Mouse (Mus musculus) cerebellum, adult 2 months (tissue): ENCODE measurements around the gene Mlf2. TPM values are rescaled to one million over a fixed set of nuclear protein-coding genes. Genes with fewer than 3 reads are reported as not detected.

ENCODE experiments used
- DNase-seq, 2 experiments: peaks; one replicate each; pipeline ENCODE4 v3.0.0; 2021
- H3K27ac ChIP-seq: fragments of 200-500 bp; 2 replicates; pipeline ENCODE4 v1.5.1; 2012; ENCODE audit warnings: low read length, control low read depth, inconsistent platforms; ENCODE audit not compliant: insufficient read depth
- H3K27me3 ChIP-seq: fragments of 200-500 bp; 2 replicates; pipeline ENCODE4 v1.6.1; 2012; ENCODE audit warnings: inconsistent platforms, mild to moderate bottlenecking, low read length, moderate library complexity; ENCODE audit not compliant: control insufficient read depth, insufficient read depth
- H3K4me1 ChIP-seq: fragments of 200-500 bp; 2 replicates; pipeline ENCODE4 v1.6.1; 2011; ENCODE audit warnings: low read length; ENCODE audit not compliant: control insufficient read depth, insufficient read depth
- H3K4me3 ChIP-seq: fragments of 200-500 bp; replicated peaks from 2 replicates; pipeline ENCODE3; 2011; ENCODE audit warnings: mild to moderate bottlenecking, low read depth, low read length, control low read depth; ENCODE audit not compliant: insufficient read depth
- CTCF ChIP-seq: fragments of 200-500 bp; IDR thresholded peaks from 2 replicates; pipeline ENCODE4 v1.5.1; 2011; ENCODE audit warnings: low read depth, mild to moderate bottlenecking, control low read depth, low read length, moderate library complexity, borderline replicate concordance; ENCODE audit not compliant: insufficient read depth
- POLR2A ChIP-seq: fragments of 200-500 bp; IDR thresholded peaks from 2 replicates; pipeline ENCODE4 v1.6.1; 2011; ENCODE audit warnings: low read length, control low read depth, borderline replicate concordance; ENCODE audit not compliant: insufficient read depth
- WGBS: fragments of 180-500 bp; shearing (Covaris S2); methylation state at CpG from one replicate; pipeline ENCODE4 v1.1.7; 2018; 5-methylcytosine and 5-hydroxymethylcytosine counted together
- polyA plus RNA-seq: library from polyadenylated mRNA; depleted of rRNA; stranded (reverse); fragments of >200 nt; gene quantifications from 2 replicates; pipeline ENCODE4 v1.2.3, GENCODE M21; 2012

The Mlf2 gene
- polyA plus RNA-seq, 1 experiment: 669 TPM

DNA sequence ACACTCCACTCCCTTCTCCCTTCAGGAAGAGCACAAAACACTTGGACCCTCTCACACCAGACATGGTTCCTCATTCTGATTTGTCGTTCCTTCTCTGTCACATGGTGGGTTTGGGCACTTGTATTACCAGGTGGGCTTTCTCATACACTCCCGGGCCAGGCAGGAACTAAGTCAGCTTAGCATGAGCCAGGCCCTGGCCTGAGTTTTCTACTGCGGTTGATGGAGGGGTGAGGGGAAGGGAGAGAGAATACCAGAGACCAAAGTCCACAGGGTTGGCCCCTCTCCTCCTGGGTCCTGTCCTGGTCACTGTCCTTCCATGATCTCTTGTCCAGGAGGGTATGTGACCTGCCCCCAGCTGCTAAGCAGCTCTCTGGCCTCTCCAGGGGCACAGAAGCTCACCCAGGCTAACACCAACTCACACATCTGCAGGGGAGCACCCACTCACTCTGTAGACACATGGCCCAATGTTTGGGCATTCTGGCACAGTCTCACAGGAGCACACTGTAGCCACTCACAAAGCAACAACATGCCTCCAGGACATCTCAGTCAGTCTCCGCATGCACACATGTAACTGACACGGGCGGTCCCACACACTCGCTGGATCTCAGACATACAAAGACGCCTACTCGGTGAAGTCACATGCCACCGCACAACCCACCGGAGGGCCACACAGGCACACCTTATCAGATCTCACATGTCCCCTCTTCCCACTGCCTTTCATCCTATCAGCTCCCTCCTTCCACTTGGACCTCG lies 15.1 kb upstream of the Mlf2 start:
- Histone ChIP-seq H3K27me3 (no peaks in the 10 kb centered on the region), H3K4me3 (peak overlapping the region; percentile 85), H3K4me1 (peaks cover 11% of the 10 kb centered on the region), H3K27ac (peak overlapping the region; percentile 69; the same call in 1 of the 2 replicates)
- no peak for TF ChIP-seq CTCF
- TF ChIP-seq POLR2A: no peak
- DNase-seq: peak; percentile 49 to 58
- under 1% methylated on average over 12 of the region's 12 CpGs for WGBS

DNA sequence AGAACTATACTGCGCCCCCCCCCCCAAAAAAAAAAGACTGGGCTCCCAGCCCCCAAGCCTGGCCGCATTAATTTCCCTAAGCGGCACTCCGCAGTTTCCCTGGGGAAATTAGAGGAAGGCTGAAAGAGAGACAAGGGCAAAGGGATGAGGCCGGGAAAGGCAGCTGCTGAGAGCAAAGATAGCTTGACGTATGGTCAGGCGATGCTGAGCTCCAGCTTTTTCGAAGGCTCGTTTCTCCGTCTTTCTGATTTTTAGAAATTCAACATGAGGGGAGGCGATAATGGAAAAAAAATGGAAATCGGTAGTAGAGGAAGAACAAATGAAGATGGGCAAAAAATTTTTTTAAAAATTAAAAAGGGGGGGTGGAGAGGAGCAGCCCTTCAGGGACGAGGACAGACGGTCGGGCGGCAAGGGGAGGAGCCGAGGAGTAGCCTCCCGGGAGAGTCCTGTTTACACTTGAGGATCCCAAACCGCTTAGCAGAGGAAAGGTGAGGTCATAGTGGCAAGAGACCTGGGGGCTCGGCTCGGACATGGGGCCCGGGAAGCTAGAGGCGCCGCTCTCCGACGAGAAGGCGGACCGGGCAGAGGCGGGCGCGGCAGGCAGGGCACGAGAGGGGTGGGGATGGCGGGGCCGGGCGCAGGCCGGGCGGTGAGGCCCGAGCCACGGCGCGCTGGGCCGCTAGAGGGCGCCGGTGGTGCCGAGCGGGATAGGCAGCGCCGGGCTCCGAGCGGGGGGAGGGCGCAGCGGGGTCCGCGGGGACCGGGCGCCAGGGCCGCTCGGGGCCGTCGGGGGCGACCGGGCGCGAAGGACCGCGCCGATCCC lies 14.3 kb upstream of the Mlf2 start:
- peak; percentile 93 to 95 for DNase-seq
- Histone ChIP-seq H3K27ac (peak overlapping the region; percentile 98), H3K27me3 (no peaks in the 10 kb centered on the region), H3K4me3 (peak overlapping the region; percentile 85), H3K4me1 (peaks cover 11% of the 10 kb centered on the region)
- TF ChIP-seq CTCF: peak; percentile 57; the same call in 1 of the 2 replicates
- TF ChIP-seq POLR2A: 0 out of 2 replicates have a peak, but pooled peaks have one; percentile 15
- under 1% methylated on average over 66 of the region's 67 CpGs for WGBS

DNA sequence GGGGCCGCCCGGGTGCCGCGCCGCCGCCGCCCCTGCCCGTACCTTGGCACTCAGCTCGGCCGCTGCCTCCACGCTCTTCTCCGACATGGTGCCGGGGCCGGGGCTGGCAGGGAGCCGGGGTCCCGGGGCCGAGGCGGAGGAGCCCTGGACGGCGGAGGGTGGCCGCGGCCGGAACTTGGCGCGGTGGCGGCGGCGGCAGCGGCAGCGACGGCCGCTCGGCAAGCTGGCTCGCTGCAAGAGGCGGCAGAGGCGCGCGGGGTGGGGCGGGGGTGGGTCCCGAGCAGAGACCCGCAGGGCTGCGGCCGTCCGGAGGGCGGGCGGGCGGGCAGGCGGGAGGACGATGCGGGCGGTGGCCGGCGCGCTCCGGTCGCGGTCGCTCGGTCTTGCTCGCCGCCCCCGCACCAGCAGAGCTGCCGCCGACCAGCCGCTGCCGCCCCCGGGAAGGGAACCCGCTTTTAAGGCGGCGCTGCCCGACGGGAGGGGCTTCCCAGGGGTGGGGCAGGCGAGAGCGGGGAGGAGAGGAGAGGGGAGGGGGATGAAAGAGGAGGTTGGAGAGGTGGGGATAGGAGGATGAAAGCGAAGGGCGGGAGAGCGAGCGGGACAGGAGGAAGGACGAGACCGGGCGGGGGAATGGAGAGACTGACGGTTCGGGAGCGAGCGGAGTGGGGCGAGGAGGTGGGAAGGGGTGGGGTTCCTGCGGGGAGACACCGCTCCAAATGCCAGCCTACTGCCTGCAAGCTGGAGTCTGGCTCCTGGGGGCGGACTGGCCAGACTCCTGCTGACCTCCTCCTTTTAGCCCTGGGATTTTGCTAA lies 13.5 kb upstream of the Mlf2 start:
- TF ChIP-seq POLR2A: peak; percentile 70
- TF ChIP-seq CTCF: no peak
- no peaks in the 10 kb centered on the region for H3K27me3 ChIP-seq
- H3K4me1 ChIP-seq: peaks cover 11% of the 10 kb centered on the region
- DNase-seq: peak; percentile 95 to 99
- peak overlapping the region; percentile 98 for H3K27ac ChIP-seq
- H3K4me3 ChIP-seq: peak overlapping the region; percentile 85
- 1% methylated on average over 79 of the region's 89 CpGs for WGBS

DNA sequence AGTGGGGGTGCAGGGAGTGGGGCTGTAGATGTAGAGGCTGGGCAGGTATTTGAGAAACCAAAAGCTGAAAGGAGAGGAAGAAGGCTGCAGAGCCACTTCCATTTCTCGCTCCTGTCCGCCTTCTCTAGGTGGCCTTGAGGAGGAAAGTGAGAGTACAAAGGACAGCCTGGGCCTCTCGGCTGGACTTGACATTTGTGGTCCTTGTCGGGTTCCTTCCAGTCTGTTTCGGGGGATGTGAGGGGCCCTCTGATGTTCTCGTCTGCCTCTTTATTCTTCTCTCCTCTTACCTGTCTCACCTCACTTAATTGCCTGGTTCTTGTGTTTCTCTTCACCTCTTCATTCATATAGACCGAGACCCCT lies 12.9 kb upstream of the Mlf2 start:
- 2% methylated on average over 7 of the region's 7 CpGs for WGBS
- Histone ChIP-seq H3K27me3 (no peaks in the 10 kb centered on the region), H3K4me3 (peak overlapping the region; percentile 85), H3K27ac (peak overlapping the region; percentile 85), H3K4me1 (peaks cover 11% of the 10 kb centered on the region)
- no peak for TF ChIP-seq CTCF
- no peak for TF ChIP-seq POLR2A
- DNase-seq: no peak

DNA sequence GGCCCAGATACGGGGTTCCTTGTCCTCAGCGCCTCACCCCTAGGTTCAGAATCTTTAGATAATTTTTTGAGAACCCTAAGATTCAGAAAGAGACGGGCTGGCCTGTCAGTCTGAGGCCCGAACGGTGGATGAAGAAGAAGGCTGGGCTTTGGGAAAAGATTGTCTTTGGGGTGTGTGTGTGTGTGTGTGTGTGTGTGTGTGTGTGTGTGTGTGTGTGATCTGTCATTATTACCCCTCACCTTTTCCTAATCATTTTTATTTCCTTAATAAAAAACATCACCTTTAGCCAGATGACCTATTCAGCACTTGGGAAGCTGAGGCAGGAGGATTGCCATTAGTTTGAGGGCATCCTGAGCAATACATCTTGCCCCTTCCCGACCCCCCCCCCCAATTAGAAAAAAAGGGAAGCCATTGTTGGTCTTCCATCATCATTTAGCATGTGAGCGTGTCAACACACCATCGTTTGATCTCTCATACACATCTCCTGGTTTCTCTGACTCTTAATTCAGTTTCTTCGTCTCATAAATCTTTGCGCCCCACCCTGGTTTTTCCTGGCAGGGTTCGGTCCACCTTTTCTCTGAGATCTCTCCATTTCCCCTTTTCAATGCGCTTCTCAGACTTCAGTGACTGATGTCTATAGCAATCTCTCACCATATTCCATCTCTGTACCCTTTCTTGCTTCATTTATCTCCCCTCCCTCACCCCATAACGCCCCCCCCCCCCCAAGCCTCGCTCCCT lies 12.1 kb upstream of the Mlf2 start:
- no peaks in the 10 kb centered on the region for H3K27me3 ChIP-seq
- H3K27ac ChIP-seq: peak overlapping the region; percentile 85
- peak overlapping the region; percentile 34 for H3K4me3 ChIP-seq
- no peak for DNase-seq
- peaks cover 7% of the 10 kb centered on the region; the same call in 1 of the 2 replicates for H3K4me1 ChIP-seq
- WGBS: 6% methylated on average over 13 of the region's 14 CpGs
- TF ChIP-seq POLR2A (no peak), CTCF (no peak)

DNA sequence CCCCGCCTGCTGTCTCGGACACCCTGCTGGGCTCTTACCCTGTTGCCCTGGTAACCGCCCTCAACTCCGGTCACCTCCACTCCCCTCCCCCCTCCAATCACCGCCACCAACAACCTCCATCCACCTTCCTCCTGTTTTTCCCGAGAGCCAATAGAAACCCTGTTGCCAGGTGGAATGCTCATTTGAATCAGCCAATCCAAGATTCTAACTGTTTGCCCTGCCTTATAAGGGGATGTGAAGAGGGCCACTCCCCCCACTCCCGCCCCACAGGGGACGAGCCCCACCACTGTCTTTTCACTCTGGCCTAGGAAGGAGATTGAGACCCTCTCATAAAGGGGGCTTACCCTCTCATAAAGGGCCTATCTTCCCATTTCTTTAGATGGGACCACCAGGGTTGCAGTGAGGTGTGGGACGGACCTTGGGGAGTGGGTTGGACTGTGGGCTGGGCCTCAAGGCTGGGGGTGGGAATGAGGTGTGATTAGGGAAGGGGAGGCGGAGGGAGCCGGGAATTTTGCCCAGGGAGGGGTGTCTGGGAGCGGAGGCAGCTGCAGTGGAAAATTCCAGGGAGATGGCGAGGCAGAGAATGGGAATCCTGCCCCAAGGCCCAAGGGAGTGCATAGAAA lies 11.4 kb upstream of the Mlf2 start, which contains the start of gene Ptms:
Gene Ptms (minus strand): TSS at position 409 of the 623 bp plus-strand sequence.
- WGBS: 1% methylated on average over 13 of the region's 13 CpGs
- Histone ChIP-seq H3K27me3 (no peaks in the 10 kb centered on the region), H3K27ac (peak within 1 kb of the TSS; percentile 87), H3K4me3 (peak within 1 kb of the TSS; percentile 66), H3K4me1 (peaks cover 1% of the 10 kb centered on the region; the same call in 1 of the 2 replicates)
- peak; percentile 96 to 99 for DNase-seq
- TF ChIP-seq CTCF (no peak), POLR2A (peak; percentile 10; the same call in 1 of the 2 replicates)
